Mouse (Mus musculus) MEL (cell line): ENCODE measurements around the gene Gm12184.

Experiments
- CHD2 ChIP-seq: IDR thresholded peaks from 2 replicates; pipeline ENCODE4 v1.6.1; 2011; ENCODE audit warnings: low read length, improper control_type of control experiment
- CTCF ChIP-seq, 3 experiments: IDR thresholded peaks in 2 of 3; conservative IDR thresholded peaks in 1 of 3; 2 replicates each; pipeline ENCODE4 v1.5.1; 2011 to 2012; ENCODE audit warnings: low read length in 3 of 3, low read depth in 2 of 3, mild to moderate bottlenecking in 2 of 3, improper control_type of control experiment in 1 of 3, inconsistent platforms in 1 of 3, mixed read lengths in 1 of 3, moderate library complexity in 1 of 3; ENCODE audit not compliant: control insufficient read depth in 1 of 3, insufficient read depth in 1 of 3, poor library complexity in 1 of 3, severe bottlenecking in 1 of 3
- MAFK ChIP-seq: IDR thresholded peaks from 2 replicates; pipeline ENCODE4 v1.6.1; 2011; ENCODE audit warnings: low read depth, mild to moderate bottlenecking, low read length, improper control_type of control experiment, borderline replicate concordance
- MYC ChIP-seq: IDR thresholded peaks from 2 replicates; pipeline ENCODE4 v1.6.1; 2011; ENCODE audit warnings: low read depth, mild to moderate bottlenecking, low read length, improper control_type of control experiment, moderate library complexity
- SIN3A ChIP-seq: IDR thresholded peaks from 2 replicates; pipeline ENCODE4 v1.6.1; 2012; ENCODE audit warnings: low read length, improper control_type of control experiment, inconsistent platforms
- TAL1 ChIP-seq: IDR thresholded peaks from 2 replicates; pipeline ENCODE4 v1.6.1; 2012; ENCODE audit warnings: mild to moderate bottlenecking, inconsistent platforms, low read length, moderate library complexity, mixed read lengths
- USF1 ChIP-seq: IDR thresholded peaks from 2 replicates; pipeline ENCODE4 v1.6.1; 2014; ENCODE audit warnings: low read depth, mild to moderate bottlenecking, inconsistent platforms, low read length, improper control_type of control experiment, moderate library complexity
- ZKSCAN1 ChIP-seq: IDR thresholded peaks from 2 replicates; pipeline ENCODE4 v1.6.1; 2012; ENCODE audit warnings: low read depth, mild to moderate bottlenecking, inconsistent platforms, low read length, improper control_type of control experiment, moderate library complexity

DNA sequence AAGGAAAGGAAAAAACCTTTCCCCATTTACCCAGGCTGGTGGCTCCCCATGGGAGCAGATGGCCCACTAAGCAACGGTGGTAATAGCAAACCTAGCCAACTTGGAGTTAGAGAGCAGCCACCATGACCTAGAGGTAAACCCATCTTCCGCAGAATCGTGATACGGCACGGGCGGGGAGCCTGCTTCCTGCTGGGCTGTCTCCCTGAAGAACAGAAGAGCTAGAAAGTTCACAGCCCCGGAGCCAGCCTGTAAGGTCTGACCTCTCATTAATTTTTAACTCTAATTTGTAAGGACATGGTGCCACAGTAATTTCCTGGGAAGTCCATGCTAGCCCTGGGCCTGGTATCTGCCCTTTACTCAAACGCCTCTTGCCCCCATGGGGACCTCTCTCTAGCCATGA, 35.5 kb downstream of the Gm12184 start:
- no peak for TF ChIP-seq USF1
- no peak for TF ChIP-seq TAL1
- TF ChIP-seq SIN3A = no peak
- TF ChIP-seq CTCF (IDR thresholded peaks at IDR 0.05 in 2 of 3, conservative IDR thresholded peaks at IDR 0.05 in 1 of 3; ENCODE audit: control insufficient read depth in 1 of 3, insufficient read depth in 1 of 3, low read depth in 2 of 3, low read length in 3 of 3, poor library complexity in 1 of 3, severe bottlenecking in 1 of 3) = no peak
- TF ChIP-seq MYC = no peak
- no peak for TF ChIP-seq CHD2
- no peak for TF ChIP-seq MAFK
- no peak for TF ChIP-seq ZKSCAN1
